Mouse (Mus musculus) limb, embryonic 15.5 days (tissue): Measurements from ENCODE around the gene Rer1. TPM values are rescaled to one million over a fixed set of nuclear protein-coding genes. Genes with fewer than 3 reads are reported as not detected.

Source experiments
- ATAC-seq: fragments of 200-750 bp; cut with Nextera tagmentation; 2 replicates; pipeline ENCODE4 v1.8.0; 2017; ENCODE audit warnings: low read depth, moderate TSS enrichment; ENCODE audit not compliant: insufficient number of reproducible peaks, low FRiP score, low TSS enrichment
- H3K27ac ChIP-seq: fragments of 300-500 bp; sonication (generic); 2 replicates; pipeline ENCODE4 v1.5.1; 2015; ENCODE audit warnings: moderate library complexity, mild to moderate bottlenecking, inconsistent platforms
- H3K27me3 ChIP-seq: fragments of 300-500 bp; sonication (generic); 2 replicates; pipeline ENCODE4 v1.6.1; 2015; ENCODE audit warnings: inconsistent platforms
- H3K36me3 ChIP-seq: fragments of 300-500 bp; sonication (generic); 2 replicates; pipeline ENCODE4 v1.6.1; 2015; ENCODE audit warnings: inconsistent platforms
- H3K4me1 ChIP-seq: fragments of 300-500 bp; sonication (generic); 2 replicates; pipeline ENCODE4 v1.6.1; 2015; ENCODE audit warnings: inconsistent platforms
- H3K4me2 ChIP-seq: fragments of 300-500 bp; sonication (generic); 2 replicates; pipeline ENCODE4 v1.6.1; 2015; ENCODE audit warnings: mild to moderate bottlenecking, inconsistent platforms
- H3K4me3 ChIP-seq: fragments of 300-500 bp; sonication (generic); 2 replicates; pipeline ENCODE4 v1.5.1; 2015; ENCODE audit warnings: mild to moderate bottlenecking, inconsistent platforms
- H3K9ac ChIP-seq: fragments of 300-500 bp; sonication (generic); 2 replicates; pipeline ENCODE4 v1.6.1; 2015; ENCODE audit warnings: inconsistent platforms
- H3K9me3 ChIP-seq: fragments of 300-500 bp; sonication (generic); 2 replicates; pipeline ENCODE4 v1.6.1; 2016; ENCODE audit warnings: inconsistent platforms
- WGBS: fragments of 180-500 bp; shearing (Covaris S2); methylation state at CpG from one replicate; pipeline ENCODE4 v1.1.7; 2015; 5-methylcytosine and 5-hydroxymethylcytosine counted together
- polyA plus RNA-seq: library from polyadenylated mRNA; unstranded; fragments of >200 nt; fragmentation: Nextera tagmentation; extraction: Ambion mirVana; gene quantifications from 2 replicates; pipeline ENCODE4 v1.2.1, GENCODE M21; 2015

Rer1 gene
- 170 and 176 TPM in 2 replicates for polyA plus RNA-seq

DNA sequence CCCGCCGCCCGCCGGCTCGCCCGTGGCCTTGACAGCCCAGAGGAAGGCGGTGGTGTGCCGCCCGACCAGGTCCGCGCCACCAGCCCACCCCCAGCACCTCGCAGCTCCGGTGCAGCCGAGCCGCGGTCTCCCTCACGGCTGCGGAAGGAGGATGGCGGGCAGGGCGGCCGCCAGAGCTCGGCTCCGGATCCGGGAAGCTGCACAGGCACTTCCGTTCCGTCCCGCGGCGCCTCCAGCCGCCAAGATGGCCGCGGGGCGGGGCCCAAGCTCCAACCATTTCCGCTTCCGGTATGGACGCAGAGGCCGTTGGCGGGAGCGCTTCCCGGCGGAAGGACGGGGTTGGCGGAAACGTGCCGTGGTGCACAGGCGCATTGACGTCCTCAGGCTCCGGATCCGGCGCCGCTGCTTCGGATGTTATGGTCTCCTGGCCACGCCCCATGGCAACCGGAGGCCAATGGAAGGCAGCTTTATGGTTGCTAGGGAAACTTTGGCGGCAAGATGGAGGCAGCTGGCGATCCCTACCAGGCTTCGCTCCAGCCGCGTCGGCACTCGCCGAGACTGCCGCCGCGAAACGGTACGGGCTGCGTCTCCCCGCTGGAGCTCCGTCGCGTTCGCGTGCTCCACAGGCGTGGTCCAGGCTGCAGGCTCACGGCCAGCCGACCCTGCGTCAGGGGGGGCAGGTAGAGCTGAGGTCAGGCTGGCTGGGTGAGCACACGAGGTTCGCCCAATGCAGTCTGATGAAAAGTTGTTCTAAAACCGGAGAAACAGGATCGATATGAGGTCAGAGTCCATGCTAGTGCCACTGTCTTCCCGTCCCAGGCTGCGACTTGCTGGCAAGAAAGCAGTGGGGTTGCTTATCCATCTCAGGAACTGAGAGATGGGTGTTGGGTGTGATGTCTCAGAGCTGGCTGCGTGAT is at the start of gene Rer1, which contains the start of gene Morn1:
TSS of gene Rer1 (minus strand) at position 275 of the 917 bp plus-strand sequence.
TSS of gene Morn1 (plus strand) at position 470 of the 917 bp plus-strand sequence.
- peak; percentile 96 for ATAC-seq
- peak within 1 kb of the TSS; percentile 95 for H3K4me3 ChIP-seq
- peaks cover 30% of the 10 kb centered on the region for H3K4me1 ChIP-seq
- peak within 1 kb of the TSS; percentile 85 for H3K4me2 ChIP-seq
- H3K27me3 ChIP-seq: no peaks in the 10 kb centered on the region
- no peaks in the 10 kb centered on the region for H3K9me3 ChIP-seq
- peak within 1 kb of the TSS; percentile 96 for H3K27ac ChIP-seq
- peak within 1 kb of the TSS; percentile 92 for H3K9ac ChIP-seq
- WGBS: under 1% methylated on average over 78 of the region's 85 CpGs
- H3K36me3 ChIP-seq: peaks cover 31% of the 10 kb centered on the region

DNA sequence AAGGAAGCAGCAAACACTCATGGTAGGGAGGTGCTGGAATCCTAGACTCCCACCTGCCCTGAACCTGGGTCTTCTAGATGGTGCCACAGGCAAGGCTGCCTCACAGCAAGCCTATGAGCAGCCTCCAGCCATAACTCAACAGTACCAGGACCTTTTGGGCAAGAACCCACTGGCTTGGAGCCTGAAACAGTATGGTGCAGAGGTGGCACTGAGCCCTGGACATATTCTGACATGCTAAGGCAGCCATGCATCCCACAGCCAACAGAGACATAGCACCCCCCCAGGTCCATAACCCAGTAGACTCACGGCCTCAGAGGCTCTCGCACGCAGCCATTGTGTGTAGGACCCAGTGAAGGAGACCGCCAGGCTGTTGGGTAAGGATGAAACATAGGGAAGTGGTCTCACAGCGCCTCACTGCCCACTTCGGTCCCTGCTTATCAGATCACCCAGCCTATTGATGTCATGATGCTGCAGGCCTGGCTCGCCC is 48.5 kb upstream of the Rer1 start:
- Histone ChIP-seq H3K4me1 (peaks cover 90% of the 10 kb centered on the region), H3K27me3 (no peaks in the 10 kb centered on the region), H3K27ac (peak overlapping the region; percentile 91), H3K36me3 (no peaks in the 10 kb centered on the region), H3K4me3 (no peak overlapping the region), H3K9ac (no peak overlapping the region), H3K9me3 (no peaks in the 10 kb centered on the region), H3K4me2 (no peak overlapping the region)
- 81% methylated on average over 7 of the region's 7 CpGs for WGBS
- ATAC-seq: no peak

DNA sequence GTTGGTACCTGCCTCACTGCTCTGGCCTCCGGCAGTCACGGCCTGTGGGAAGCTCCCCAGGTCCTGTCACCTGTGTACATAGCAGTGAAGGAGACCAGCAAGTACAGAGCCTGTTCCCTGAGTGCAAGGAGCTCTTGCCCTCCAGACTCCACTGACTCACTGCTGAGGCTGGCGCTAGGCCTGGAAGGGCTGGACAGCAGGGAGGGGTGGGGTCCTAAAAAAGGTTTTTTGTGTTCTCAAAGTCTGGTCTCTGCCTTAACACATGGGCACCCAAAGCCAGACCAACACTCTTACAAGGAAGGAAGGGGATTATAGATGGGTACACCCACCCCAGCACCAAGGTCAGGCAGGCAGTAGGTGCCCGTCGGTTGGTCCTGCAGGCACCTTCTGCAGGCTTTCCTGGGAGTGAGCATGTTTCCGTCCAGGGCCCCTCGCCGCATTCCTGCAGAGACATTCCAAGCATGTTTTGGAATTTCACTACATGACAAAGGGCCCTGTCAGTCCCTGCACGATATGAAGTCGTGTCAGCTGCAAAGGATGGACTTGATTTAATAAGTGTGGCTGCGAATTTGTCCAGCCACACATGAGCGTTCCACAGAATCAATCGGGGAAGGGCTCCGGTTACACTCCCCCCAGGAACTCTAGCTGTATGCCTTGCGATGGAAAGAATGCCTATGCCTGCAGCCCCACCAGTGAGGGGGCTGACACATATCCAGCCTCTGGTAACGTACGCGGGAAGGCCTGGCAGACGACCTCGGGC is 47.7 kb upstream of the Rer1 start:
- Histone ChIP-seq H3K36me3 (no peaks in the 10 kb centered on the region), H3K9ac (no peak overlapping the region), H3K27ac (peak overlapping the region; percentile 91), H3K27me3 (no peaks in the 10 kb centered on the region), H3K4me1 (peaks cover 90% of the 10 kb centered on the region), H3K4me3 (no peak overlapping the region), H3K9me3 (no peaks in the 10 kb centered on the region), H3K4me2 (0 out of 2 replicates have a peak overlapping the region, but pooled peaks have one; percentile 10)
- WGBS: 14% methylated on average over 20 of the region's 20 CpGs
- ATAC-seq: peak; percentile 16; the same call in 1 of the 2 replicates

DNA sequence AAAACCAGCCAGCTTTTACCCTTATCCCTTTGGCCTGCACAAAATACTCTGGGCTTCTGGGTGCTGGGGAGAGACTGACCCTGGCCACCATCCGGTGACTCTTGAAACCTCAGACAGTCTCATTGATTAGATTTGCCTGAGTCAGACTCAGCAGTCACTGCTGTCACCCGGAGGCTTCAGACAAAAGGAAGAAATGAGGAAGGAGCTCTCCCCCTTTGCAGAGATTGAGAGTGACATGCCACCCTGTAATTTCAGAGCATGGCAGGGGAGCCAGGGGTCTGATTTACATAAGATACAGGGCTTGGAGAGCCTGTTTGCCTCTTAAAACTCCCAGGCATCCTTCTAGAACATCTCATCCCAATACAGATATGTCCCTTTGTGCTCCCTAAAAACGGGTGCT is 47.0 kb upstream of the Rer1 start:
- Histone ChIP-seq H3K4me2 (no peak overlapping the region), H3K4me1 (peaks cover 90% of the 10 kb centered on the region), H3K4me3 (no peak overlapping the region), H3K27ac (peak overlapping the region; percentile 91), H3K27me3 (no peaks in the 10 kb centered on the region), H3K9ac (no peak overlapping the region), H3K9me3 (no peaks in the 10 kb centered on the region), H3K36me3 (no peaks in the 10 kb centered on the region)
- no peak for ATAC-seq
- WGBS: 53% methylated on average over 3 of the region's 3 CpGs

DNA sequence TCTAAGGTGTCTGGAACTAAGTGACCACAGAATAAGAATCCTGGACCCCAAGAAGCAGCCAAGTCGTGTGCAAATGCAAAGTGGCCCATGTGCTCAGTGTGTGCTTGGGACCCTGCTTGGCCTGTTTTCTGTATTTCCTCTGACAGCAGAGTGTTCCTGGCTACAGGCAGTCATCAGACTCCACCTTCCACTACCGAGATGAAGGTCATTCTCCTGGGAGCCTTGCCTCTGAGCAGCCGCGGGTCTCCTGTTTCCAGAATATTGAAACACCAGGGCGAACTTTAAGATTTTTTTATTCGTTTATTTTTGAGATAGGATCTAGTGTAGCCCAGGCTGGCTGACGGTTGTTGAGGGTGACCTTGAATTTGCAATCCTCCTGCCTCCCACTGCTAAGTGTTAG is 44.4 kb upstream of the Rer1 start:
- Histone ChIP-seq H3K9ac (no peak overlapping the region), H3K27me3 (no peaks in the 10 kb centered on the region), H3K9me3 (no peaks in the 10 kb centered on the region), H3K4me2 (no peak overlapping the region), H3K27ac (peak overlapping the region; percentile 85), H3K4me3 (no peak overlapping the region), H3K4me1 (peaks cover 88% of the 10 kb centered on the region), H3K36me3 (no peaks in the 10 kb centered on the region)
- 66% methylated on average over 7 of the region's 7 CpGs for WGBS
- no peak for ATAC-seq

DNA sequence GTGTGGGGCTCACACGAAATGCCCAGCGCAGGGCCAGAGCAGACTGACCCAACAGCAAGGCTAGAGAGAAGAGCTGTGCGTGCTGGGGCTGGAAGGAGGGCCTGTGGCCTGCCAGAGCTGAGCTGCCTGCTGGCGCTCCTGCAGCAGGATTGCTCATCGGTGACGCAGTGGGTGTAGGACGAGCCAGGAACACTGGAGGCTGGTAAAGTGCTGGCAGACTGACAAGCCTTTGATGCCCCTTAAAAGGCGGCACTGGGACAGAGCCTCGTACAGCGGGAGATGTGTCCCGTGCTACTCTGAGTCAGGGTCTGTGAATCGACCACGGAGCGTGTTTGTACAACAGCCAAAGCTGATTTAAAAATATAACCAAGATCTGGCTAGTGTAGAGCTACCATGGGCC is 43.8 kb upstream of the Rer1 start:
- peaks cover 88% of the 10 kb centered on the region for H3K4me1 ChIP-seq
- H3K27ac ChIP-seq: peak overlapping the region; percentile 85
- H3K9me3 ChIP-seq: no peaks in the 10 kb centered on the region
- H3K4me2 ChIP-seq: no peak overlapping the region
- H3K9ac ChIP-seq: no peak overlapping the region
- ATAC-seq: peak; percentile 40; the same call in 1 of the 2 replicates
- no peak overlapping the region for H3K4me3 ChIP-seq
- WGBS: 36% methylated on average over 14 of the region's 14 CpGs
- H3K27me3 ChIP-seq: no peaks in the 10 kb centered on the region
- H3K36me3 ChIP-seq: no peaks in the 10 kb centered on the region

DNA sequence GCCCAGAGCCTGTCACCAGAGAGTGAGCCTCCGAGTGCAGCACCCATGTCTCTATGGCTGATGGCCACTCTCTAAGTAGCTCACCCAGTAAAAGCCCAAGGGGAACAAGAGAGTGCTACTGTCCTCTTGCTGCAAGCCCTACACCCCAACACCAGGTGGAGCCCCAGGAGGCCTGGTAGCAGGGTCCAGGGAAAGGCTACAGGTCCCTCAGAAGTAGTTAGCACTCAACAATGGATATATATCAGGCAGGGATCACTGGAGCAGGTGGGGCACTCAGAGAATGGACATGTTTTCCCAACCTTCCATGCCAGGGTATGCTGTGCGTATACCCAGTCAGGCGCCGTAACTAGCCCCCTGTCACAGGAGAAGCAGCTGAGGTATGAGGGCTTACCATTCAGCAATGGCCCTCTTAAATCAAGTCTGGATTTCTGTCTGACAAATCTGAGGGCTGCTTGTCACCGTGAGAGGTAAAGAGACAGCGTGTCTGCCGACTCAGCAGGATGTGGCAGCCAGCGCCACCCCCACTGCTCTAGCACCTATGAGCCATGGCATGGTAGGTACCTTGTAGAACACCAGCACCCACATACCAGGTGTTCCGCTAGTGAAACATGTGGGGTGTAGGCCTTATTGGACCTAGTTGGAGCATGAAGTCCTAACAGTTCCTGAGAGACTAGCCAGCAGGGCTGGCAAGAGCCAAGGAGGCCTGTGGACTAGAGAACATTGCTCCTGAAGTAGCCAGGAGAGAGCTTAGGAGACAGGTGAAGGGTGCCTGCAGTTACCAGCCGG is 43.1 kb upstream of the Rer1 start:
- WGBS: 83% methylated on average over 10 of the region's 10 CpGs
- H3K4me2 ChIP-seq: no peak overlapping the region
- no peaks in the 10 kb centered on the region for H3K36me3 ChIP-seq
- H3K4me3 ChIP-seq: no peak overlapping the region
- H3K9me3 ChIP-seq: no peaks in the 10 kb centered on the region
- no peaks in the 10 kb centered on the region for H3K27me3 ChIP-seq
- H3K9ac ChIP-seq: no peak overlapping the region
- ATAC-seq: no peak
- peaks cover 88% of the 10 kb centered on the region for H3K4me1 ChIP-seq
- H3K27ac ChIP-seq: peak overlapping the region; percentile 85

DNA sequence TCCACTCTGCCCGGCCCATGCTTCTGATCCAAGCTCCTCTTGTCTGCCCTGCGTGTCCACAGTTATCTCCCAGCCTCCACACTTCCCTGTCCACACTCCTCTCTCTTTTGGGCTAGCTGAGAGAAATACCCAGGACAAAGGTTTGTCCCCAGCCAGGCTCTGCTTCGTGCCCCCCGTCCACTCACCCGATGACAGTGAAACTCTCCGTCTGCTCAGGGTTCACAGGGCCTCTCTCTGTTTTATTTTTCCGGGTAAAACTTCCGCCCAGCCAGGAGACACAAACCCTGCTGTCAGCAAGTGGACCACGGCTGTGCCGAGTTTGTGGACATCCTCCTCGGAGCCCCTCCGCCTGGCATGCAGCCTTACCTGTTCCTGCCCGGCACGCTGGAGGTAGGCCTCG is 42.2 kb upstream of the Rer1 start:
- WGBS: 90% methylated on average over 15 of the region's 15 CpGs
- Histone ChIP-seq H3K4me3 (no peak overlapping the region), H3K27me3 (no peaks in the 10 kb centered on the region), H3K27ac (no peak overlapping the region), H3K4me2 (no peak overlapping the region), H3K9ac (no peak overlapping the region), H3K9me3 (no peaks in the 10 kb centered on the region), H3K36me3 (no peaks in the 10 kb centered on the region), H3K4me1 (peaks cover 86% of the 10 kb centered on the region)
- ATAC-seq: no peak

DNA sequence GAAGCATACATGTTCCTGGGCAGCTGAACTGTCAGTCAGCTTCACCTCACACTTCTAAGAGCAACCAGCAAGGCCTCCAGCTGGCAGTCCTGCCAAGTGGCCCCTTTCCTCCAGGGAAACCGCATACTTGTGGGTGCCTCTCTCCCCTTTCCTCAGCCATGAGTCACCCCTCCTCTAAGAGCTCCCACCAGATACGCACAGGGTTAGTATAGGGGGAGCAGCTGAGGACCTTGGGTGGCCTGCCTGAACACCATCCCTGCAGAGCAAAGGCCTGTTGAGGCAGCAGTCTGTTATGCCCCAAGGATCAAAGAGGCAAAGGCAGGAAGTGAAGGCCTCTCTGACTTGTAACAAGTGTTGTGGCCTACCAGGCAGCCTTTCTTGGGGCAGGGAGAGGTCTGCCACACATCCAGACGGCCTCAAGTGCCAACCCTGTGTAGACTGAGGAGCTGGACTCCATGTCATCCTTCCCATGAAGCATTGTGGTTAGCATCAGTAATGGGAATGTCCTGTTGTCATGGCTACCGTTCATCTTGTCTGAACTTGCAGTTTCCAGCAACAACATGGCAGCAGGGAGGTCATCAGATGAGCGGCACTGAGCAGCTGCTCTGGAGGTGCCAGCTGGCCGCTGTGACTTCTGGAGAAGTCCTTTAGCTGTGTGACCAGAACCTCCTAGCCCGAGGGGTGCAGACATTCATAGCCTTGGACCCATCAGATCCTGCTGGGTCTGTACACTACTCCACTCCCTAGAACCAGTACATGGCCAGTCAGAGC is 40.6 kb upstream of the Rer1 start:
- peaks cover 88% of the 10 kb centered on the region for H3K4me1 ChIP-seq
- no peaks in the 10 kb centered on the region for H3K27me3 ChIP-seq
- H3K36me3 ChIP-seq: no peaks in the 10 kb centered on the region
- 60% methylated on average over 7 of the region's 7 CpGs for WGBS
- ATAC-seq: no peak
- H3K27ac ChIP-seq: no peak overlapping the region
- no peak overlapping the region for H3K9ac ChIP-seq
- no peaks in the 10 kb centered on the region for H3K9me3 ChIP-seq
- no peak overlapping the region for H3K4me2 ChIP-seq
- H3K4me3 ChIP-seq: no peak overlapping the region

DNA sequence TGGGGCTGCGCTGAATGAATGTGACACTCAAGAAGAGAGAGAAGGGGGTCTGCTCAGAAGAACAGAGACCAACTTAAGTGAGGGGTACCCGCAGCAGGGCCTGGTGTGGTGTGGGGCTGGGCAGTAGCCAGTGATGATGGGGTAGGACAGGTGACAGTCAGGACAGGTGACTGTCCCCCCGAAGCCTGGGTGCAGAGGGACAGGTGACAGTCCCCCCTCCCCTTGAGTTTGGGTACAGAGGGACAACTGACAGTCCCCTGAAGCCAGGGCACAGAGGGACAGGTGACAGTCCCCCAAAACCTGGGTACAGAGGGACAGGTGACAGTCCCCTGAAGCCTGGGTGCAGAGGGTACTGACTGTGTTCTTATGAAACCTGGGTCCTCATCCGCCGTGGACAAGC is 40.0 kb upstream of the Rer1 start:
- no peak overlapping the region for H3K4me3 ChIP-seq
- no peaks in the 10 kb centered on the region for H3K36me3 ChIP-seq
- H3K27ac ChIP-seq: no peak overlapping the region; the same call in 1 of the 2 replicates
- H3K4me1 ChIP-seq: peaks cover 91% of the 10 kb centered on the region
- H3K9ac ChIP-seq: no peak overlapping the region
- 74% methylated on average over 5 of the region's 5 CpGs for WGBS
- H3K4me2 ChIP-seq: no peak overlapping the region
- ATAC-seq: no peak
- no peaks in the 10 kb centered on the region for H3K27me3 ChIP-seq
- no peaks in the 10 kb centered on the region for H3K9me3 ChIP-seq

DNA sequence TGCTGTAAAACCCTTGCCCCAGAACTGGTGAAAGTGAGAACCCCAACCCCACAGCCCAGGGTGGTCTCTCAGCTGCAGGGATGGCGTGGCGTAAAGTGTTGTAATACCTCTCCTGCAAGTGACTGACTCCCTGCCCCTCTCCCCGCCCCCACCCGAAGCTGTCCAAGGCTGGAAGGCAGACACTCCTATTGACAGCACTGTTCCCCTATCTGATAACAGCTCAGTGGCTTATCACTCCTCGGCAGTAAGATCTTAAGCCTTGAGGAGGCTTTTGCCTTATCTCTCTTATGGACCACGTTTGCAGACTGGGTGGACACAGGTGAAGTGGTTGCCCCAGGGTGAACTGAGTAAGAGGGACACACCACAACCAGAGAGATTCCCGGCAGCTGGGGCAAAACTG is 39.1 kb upstream of the Rer1 start:
- H3K9ac ChIP-seq: no peak overlapping the region
- H3K36me3 ChIP-seq: no peaks in the 10 kb centered on the region
- no peak for ATAC-seq
- H3K4me3 ChIP-seq: no peak overlapping the region
- no peaks in the 10 kb centered on the region for H3K27me3 ChIP-seq
- peaks cover 91% of the 10 kb centered on the region for H3K4me1 ChIP-seq
- no peak overlapping the region for H3K27ac ChIP-seq
- H3K4me2 ChIP-seq: no peak overlapping the region
- H3K9me3 ChIP-seq: no peaks in the 10 kb centered on the region
- WGBS: 42% methylated on average over 7 of the region's 7 CpGs
